Mouse (Mus musculus) R1 (cell line): ENCODE data around the gene Pstk.
"Not testable (repeated sequence)": the region's sequence is repeated elsewhere in the genome, so short reads cannot be mapped to it uniquely, and the experiment has no call there.

ENCODE experiments used
- DNase-seq: peaks from one replicate; pipeline ENCODE4 v3.0.0-alpha.2; 2018; ENCODE audit warnings: low read depth, low spot score

The Pstk gene

DNA sequence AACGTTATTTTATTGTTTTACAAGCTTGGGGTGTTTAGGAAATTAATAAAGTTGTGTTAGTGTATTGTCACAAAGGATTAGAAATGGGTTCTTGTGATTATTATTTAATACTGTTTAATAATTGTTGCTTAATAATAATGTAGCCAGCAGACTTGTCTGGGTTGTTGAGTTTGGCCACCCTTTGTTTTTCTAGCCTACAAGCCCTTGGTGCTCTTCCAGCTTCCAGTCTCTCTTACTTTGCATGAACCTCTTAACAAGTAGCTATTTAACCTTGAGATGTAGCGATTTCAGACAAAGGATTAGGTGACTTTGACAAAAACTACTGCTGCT is 41.0 kb downstream of the Pstk start:
- DNase-seq: no peak

GRCm38 (mm10) chr7:131416742-131417141 is 45.8 kb downstream of the Pstk start:
- DNase-seq: not testable (repeated sequence)

DNA sequence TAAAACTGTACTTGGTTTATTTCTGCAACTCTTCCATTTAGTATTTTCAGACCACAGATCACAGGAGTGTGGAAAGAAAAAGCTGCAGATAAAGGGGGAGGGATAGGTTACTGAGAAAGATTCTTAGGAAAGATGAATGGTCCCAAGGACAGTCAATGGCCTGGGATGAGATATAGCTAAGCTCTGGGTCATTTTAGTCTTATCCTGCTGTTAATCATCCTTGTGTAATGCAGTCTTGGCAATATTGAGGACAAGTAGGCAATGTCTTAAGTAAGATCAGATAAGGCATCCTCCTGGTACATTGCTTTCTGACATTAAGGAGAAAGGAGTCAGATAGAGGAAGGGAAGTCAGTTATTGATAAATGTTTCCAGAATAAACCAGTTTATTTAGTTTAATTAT is 46.7 kb downstream of the Pstk start:
- no peak for DNase-seq

GRCm38 (mm10) chr7:131424912-131425311 is 54.0 kb downstream of the Pstk start:
- DNase-seq: no peak

GRCm38 (mm10) chr7:131427331-131427730 is 56.4 kb downstream of the Pstk start:
- DNase-seq: no peak

- DNase-seq: peak; percentile 53
These were observed 61.3 kb downstream of the Pstk start for GRCm38 (mm10) chr7:131432244-131432643.

DNA sequence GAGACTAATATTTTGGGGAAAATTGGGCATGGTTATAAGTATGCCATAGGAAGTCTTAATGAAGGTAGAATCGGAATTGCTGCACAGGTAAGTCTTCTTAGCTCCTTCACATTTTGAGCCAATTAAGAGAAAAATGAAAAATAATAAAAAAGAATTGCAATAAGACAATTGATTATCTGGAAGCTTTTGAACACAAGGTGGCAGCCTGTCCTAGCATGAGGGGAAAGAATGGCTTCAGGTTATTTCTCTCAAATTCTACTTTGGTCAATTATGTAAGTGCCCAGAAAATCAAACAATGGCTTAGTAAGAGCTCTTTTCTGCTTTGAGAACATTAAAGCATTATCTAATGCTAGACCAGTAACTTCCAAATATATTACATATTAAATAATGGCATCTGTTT is 63.3 kb downstream of the Pstk start:
- no peak for DNase-seq

DNA sequence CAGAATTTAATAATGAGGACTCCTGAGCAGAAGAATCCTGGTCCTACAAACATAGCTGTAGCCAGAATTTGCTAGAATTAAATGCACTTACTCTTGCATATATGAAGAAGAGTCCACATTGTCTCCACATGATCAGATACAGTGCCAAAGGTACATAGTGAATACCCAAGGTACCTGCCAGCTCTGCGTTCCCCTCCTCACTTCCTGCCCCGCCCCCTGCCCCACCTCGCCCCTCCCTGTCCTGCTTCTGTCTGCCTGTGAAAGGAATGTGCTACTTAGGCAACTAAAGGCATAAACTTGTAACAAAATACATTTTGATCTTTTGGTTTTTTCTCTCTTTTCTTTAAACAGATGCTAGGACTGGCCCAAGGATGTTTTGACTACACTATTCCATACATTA is 66.1 kb downstream of the Pstk start:
- peak; percentile 39 for DNase-seq
